Mouse (Mus musculus) intestine, postnatal 0 days (tissue): ENCODE measurements around the gene Esx1. TPM values are rescaled to one million over a fixed set of nuclear protein-coding genes. Genes with fewer than 3 reads are reported as not detected.
A peak's percentile ranks its signal among the peaks of the same experiment; 100 is the strongest.

Experiments used
- ATAC-seq: fragments of 200-750 bp; cut with Nextera tagmentation; 2 replicates; pipeline ENCODE4 v1.8.0; 2017; ENCODE audit warnings: mild to moderate bottlenecking, moderate TSS enrichment, moderate library complexity
- H3K27ac ChIP-seq: fragments of 300-500 bp; sonication (generic); 2 replicates; pipeline ENCODE4 v1.5.1; 2014; ENCODE audit warnings: mild to moderate bottlenecking, low read depth, low read length, moderate library complexity
- H3K27me3 ChIP-seq: fragments of 300-500 bp; sonication (generic); replicated peaks from 2 replicates; pipeline ENCODE4 v1.6.1; 2014; ENCODE audit warnings: low read length, mixed read lengths; ENCODE audit not compliant: control insufficient read depth, insufficient read depth
- H3K36me3 ChIP-seq: fragments of 300-500 bp; sonication (generic); 2 replicates; pipeline ENCODE4 v1.6.1; 2014; ENCODE audit warnings: mild to moderate bottlenecking, moderate library complexity; ENCODE audit not compliant: control insufficient read depth, insufficient read depth
- H3K4me1 ChIP-seq: fragments of 300-500 bp; sonication (generic); replicated peaks from 2 replicates; pipeline ENCODE4 v1.6.1; 2014; ENCODE audit warnings: antibody characterized with exemption, low read length, mixed read lengths; ENCODE audit not compliant: control insufficient read depth, insufficient read depth
- H3K4me2 ChIP-seq: fragments of 300-500 bp; sonication (generic); replicated peaks from 2 replicates; pipeline ENCODE4 v1.6.1; 2014; ENCODE audit warnings: low read depth, mild to moderate bottlenecking, moderate library complexity
- H3K4me3 ChIP-seq: fragments of 300-500 bp; sonication (generic); 2 replicates; pipeline ENCODE4 v1.5.1; 2014; ENCODE audit warnings: low read depth, low read length
- H3K9ac ChIP-seq: fragments of 300-500 bp; sonication (generic); 2 replicates; pipeline ENCODE4 v1.6.1; 2014; ENCODE audit warnings: mild to moderate bottlenecking, low read depth, low read length
- H3K9me3 ChIP-seq: fragments of 300-500 bp; sonication (generic); 2 replicates; pipeline ENCODE4 v1.6.1; 2016; ENCODE audit warnings: mixed run types; ENCODE audit not compliant: control insufficient read depth
- CTCF ChIP-seq: sonication (generic); IDR thresholded peaks from 2 replicates; pipeline ENCODE4 v1.5.1; 2016; ENCODE audit warnings: low read depth, mild to moderate bottlenecking, control low read depth, antibody characterized with exemption, moderate library complexity
- WGBS: fragments of 180-500 bp; shearing (Covaris S2); extraction: QIAGEN DNeasy Blood & Tissue Kit; methylation state at CpG from one replicate; pipeline ENCODE4 v1.1.7; 2014; 5-methylcytosine and 5-hydroxymethylcytosine counted together
- polyA plus RNA-seq: library from polyadenylated mRNA; unstranded; fragments of >200 nt; fragmentation: Nextera tagmentation; extraction: Ambion mirVana; gene quantifications from 2 replicates; pipeline ENCODE4 v1.2.1, GENCODE M21; 2015

Gene Esx1
- polyA plus RNA-seq, 1 experiment from 2014 or later, result not detected

- Histone ChIP-seq H3K36me3 (no peaks in the 10 kb centered on the region), H3K27me3 (no peaks in the 10 kb centered on the region), H3K4me1 (no peaks in the 10 kb centered on the region), H3K9me3 (no peaks in the 10 kb centered on the region), H3K9ac (no peak overlapping the region), H3K4me3 (no peak overlapping the region), H3K27ac (no peak overlapping the region), H3K4me2 (no peak overlapping the region)
- WGBS, result 32% methylated on average over 4 of the region's 4 CpGs
- ATAC-seq, result no peak
- peak; percentile 17; the same call in 1 of the 2 replicates for TF ChIP-seq CTCF
Observed at GRCm38 (mm10) chrX:137144674-137145073, 22.8 kb upstream of the Esx1 start.

GRCm38 (mm10) chrX:137143726-137144125 lies 21.8 kb upstream of the Esx1 start:
- Histone ChIP-seq H3K27me3 (no peaks in the 10 kb centered on the region), H3K4me2 (no peak overlapping the region), H3K9ac (no peak overlapping the region), H3K27ac (no peak overlapping the region), H3K4me3 (no peak overlapping the region), H3K4me1 (no peaks in the 10 kb centered on the region), H3K36me3 (no peaks in the 10 kb centered on the region), H3K9me3 (no peaks in the 10 kb centered on the region)
- ATAC-seq, result no peak
- TF ChIP-seq CTCF, result no peak
- WGBS, result 82% methylated on average over 4 of the region's 4 CpGs

- Histone ChIP-seq H3K27me3 (no peaks in the 10 kb centered on the region), H3K9me3 (no peaks in the 10 kb centered on the region), H3K4me3 (no peak overlapping the region), H3K9ac (no peak overlapping the region), H3K4me2 (no peak overlapping the region), H3K27ac (no peak overlapping the region), H3K36me3 (no peaks in the 10 kb centered on the region), H3K4me1 (no peaks in the 10 kb centered on the region)
- peak; percentile 46 for TF ChIP-seq CTCF
- WGBS, result 57% methylated on average over 1 of the region's 2 CpGs
- ATAC-seq, result no peak
Observed at GRCm38 (mm10) chrX:137142546-137142945, 20.7 kb upstream of the Esx1 start.

- peak; percentile 84 for TF ChIP-seq CTCF
Observed at GRCm38 (mm10) chrX:137141669-137142068, 19.8 kb upstream of the Esx1 start.

DNA sequence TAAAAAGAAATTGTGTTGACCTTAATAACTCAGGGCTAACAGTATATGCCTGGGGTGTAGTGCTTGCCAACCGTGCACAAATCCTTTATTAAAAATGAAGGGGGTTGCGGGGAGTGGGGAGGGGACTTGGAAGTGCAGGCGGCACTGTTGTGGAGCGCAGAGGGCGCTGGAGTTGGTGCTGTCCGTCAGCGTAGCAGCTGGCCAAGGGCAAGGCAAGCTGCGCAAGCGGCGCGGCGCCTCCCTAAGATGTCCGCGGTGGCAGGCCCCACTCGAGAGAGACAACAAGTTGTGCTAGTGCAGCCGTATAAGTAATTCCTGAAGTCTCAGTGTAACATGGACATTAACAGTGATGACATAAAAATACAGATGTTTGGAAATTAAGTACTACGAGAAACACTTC lies 5.7 kb upstream of the Esx1 start:
- WGBS, result 19% methylated on average over 17 of the region's 17 CpGs
- H3K27me3 ChIP-seq, result peaks cover 24% of the 10 kb centered on the region

More at GRCm38 (mm10) chrX:137141669-137142068, 19.8 kb upstream of the Esx1 start:
- Histone ChIP-seq H3K4me1 (no peaks in the 10 kb centered on the region), H3K4me3 (no peak overlapping the region), H3K9ac (no peak overlapping the region), H3K27ac (no peak overlapping the region), H3K27me3 (no peaks in the 10 kb centered on the region), H3K9me3 (no peaks in the 10 kb centered on the region), H3K36me3 (no peaks in the 10 kb centered on the region), H3K4me2 (no peak overlapping the region)
- 21% methylated on average over 6 of the region's 6 CpGs for WGBS
- no peak for ATAC-seq

DNA sequence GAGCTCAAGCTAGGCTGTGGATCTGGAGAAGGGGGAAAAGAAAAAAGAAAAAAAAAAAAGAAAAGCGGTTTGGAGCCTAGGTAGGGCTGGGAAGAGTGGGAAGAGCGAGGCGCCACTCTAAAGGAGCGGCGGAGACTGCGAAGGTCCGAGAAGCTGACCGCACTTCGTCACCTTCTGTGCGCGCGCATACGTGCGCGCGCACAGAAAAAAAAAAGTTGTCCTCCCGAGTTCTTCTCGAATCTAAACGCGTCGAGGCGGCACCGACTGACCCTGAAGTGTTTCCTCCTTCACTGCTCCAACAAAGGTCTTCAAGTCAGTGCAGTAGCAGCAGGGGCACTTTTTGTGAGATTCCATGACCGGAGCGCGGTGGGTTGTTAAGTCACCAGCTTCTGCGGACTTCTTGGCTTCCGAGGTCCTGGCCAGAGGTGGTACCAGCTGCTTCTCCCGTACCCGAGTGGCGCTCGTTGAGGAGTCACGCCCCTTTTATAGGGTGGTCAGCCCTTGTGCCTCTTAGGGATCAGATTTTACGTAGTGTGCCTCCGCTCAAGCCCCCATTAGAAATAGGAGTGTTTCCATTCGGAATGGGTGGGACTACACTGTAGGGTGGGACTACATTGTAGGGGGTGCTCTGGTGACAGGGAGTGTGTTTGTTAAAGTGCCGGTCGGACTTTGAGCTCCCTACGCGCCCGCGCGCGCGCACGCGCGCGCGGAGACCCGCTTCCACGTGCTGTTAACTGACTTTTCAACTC lies 2.0 kb downstream of the Esx1 start:
- WGBS, result 26% methylated on average over 52 of the region's 52 CpGs
- no peaks in the 10 kb centered on the region for H3K36me3 ChIP-seq
- H3K4me2 ChIP-seq, result peak overlapping the region; percentile 57
- no peak for ATAC-seq
- H3K9ac ChIP-seq, result no peak overlapping the region
- no peak for TF ChIP-seq CTCF
- no peaks in the 10 kb centered on the region for H3K4me1 ChIP-seq
- H3K27ac ChIP-seq, result no peak overlapping the region
- H3K4me3 ChIP-seq, result peak overlapping the region; percentile 27
- H3K27me3 ChIP-seq, result peaks cover 74% of the 10 kb centered on the region
- no peaks in the 10 kb centered on the region for H3K9me3 ChIP-seq

More for the DNA sequence above, 5.7 kb upstream of the Esx1 start:
- Histone ChIP-seq H3K27ac (no peak overlapping the region), H3K4me3 (no peak overlapping the region), H3K9me3 (no peaks in the 10 kb centered on the region), H3K9ac (no peak overlapping the region), H3K36me3 (no peaks in the 10 kb centered on the region), H3K4me1 (no peaks in the 10 kb centered on the region), H3K4me2 (no peak overlapping the region)
- no peak for TF ChIP-seq CTCF
- ATAC-seq, result no peak
